Mouse (Mus musculus): Measurements from ENCODE around the gene Tepsin. TPM values are rescaled to one million over a fixed set of nuclear protein-coding genes. Genes with fewer than 3 reads are reported as not detected.

Gene Tepsin
- polyA plus RNA-seq, 1 experiment from 2014 or later: 7.2 TPM

DNA sequence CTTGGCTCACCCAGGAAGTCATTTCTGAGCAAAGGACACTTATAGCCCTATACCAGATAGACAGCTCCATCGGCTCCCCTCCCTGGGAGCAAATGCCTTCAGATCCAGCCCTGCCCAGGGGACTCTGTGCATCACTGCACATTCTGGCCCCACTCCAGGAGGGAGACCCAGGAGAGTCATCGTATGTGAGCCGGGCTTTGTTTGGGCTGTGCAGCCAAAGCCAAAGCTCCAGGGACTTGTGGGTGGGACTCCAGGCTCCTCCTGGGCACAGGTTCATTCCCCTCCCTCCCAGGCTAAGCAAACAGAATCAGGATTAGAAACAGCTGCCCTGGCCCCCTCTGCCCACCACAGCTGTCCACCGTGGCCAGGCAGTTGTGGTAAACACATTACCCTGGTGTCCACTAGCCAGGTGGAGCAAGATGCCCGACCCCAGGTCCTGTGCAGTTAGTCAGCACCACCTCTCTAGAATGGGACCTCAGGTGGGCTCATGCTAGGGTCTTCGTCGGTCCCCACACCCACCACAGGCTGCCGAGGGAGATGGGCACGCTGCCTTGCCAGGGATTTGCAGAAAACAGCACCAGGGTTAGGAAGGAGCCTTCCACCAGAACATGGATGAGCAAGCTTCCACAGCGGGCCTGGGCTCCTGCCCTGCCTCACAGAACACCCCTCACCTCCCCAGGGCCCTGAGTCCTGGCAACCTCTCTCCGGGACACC lies 52.5 kb downstream of the Tepsin start:
- H3K36me3 ChIP-seq (ENCODE audit: control insufficient read depth, insufficient read depth): no peaks in the 10 kb centered on the region
- H3K4me3 ChIP-seq (ENCODE audit: low read depth, low read length): no peak overlapping the region
- H3K27ac ChIP-seq (ENCODE audit: low read length): no peak overlapping the region
- H3K9me3 ChIP-seq (replicated peaks; ENCODE audit: control insufficient read depth, low read length): no peaks in the 10 kb centered on the region
- no peak for ATAC-seq (ENCODE audit: low read depth)
- WGBS (ENCODE audit: insufficient replicate concordance): 51% methylated on average over 11 of the region's 11 CpGs
- H3K4me1 ChIP-seq (ENCODE audit: control insufficient read depth, low read depth, low read length): no peaks in the 10 kb centered on the region; the same call in none of the 2 replicates
- H3K27me3 ChIP-seq (ENCODE audit: control insufficient read depth, insufficient read depth, low read depth, low read length): peaks cover 40% of the 10 kb centered on the region
- no peak overlapping the region for H3K4me2 ChIP-seq (ENCODE audit: low read depth, low read length)
- no peak overlapping the region for H3K9ac ChIP-seq (ENCODE audit: low read depth, low read length)

DNA sequence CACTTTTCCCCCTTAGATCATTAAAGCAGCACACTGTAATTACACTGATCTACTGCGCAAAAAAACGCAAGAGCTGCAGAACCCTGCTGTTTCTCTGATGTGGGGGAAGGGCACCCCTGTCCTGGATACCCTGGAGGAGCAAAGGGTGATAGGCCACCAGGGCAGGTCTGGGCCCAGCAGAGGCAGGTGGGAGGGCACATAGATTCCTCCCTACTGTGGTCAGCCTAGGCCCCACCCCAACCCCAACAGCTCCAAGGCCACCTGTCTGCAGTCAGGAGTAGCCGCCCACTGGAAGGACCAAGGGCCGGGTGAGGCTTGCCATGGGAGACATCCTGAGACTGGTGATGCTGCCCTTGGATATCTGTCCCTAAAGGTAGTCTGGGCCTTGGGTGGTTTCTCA lies 53.2 kb downstream of the Tepsin start:
- Histone ChIP-seq H3K27me3 (ENCODE audit: control insufficient read depth, insufficient read depth, low read depth, low read length) (peaks cover 40% of the 10 kb centered on the region), H3K4me1 (ENCODE audit: control insufficient read depth, low read depth, low read length) (no peaks in the 10 kb centered on the region; the same call in none of the 2 replicates), H3K36me3 (ENCODE audit: control insufficient read depth, insufficient read depth) (no peaks in the 10 kb centered on the region), H3K9ac (ENCODE audit: low read depth, low read length) (no peak overlapping the region), H3K4me3 (ENCODE audit: low read depth, low read length) (no peak overlapping the region), H3K4me2 (ENCODE audit: low read depth, low read length) (no peak overlapping the region), H3K9me3 (replicated peaks; ENCODE audit: control insufficient read depth, low read length) (no peaks in the 10 kb centered on the region), H3K27ac (ENCODE audit: low read length) (no peak overlapping the region)
- 57% methylated on average over 4 of the region's 4 CpGs for WGBS (ENCODE audit: insufficient replicate concordance)
- no peak for ATAC-seq (ENCODE audit: low read depth)

DNA sequence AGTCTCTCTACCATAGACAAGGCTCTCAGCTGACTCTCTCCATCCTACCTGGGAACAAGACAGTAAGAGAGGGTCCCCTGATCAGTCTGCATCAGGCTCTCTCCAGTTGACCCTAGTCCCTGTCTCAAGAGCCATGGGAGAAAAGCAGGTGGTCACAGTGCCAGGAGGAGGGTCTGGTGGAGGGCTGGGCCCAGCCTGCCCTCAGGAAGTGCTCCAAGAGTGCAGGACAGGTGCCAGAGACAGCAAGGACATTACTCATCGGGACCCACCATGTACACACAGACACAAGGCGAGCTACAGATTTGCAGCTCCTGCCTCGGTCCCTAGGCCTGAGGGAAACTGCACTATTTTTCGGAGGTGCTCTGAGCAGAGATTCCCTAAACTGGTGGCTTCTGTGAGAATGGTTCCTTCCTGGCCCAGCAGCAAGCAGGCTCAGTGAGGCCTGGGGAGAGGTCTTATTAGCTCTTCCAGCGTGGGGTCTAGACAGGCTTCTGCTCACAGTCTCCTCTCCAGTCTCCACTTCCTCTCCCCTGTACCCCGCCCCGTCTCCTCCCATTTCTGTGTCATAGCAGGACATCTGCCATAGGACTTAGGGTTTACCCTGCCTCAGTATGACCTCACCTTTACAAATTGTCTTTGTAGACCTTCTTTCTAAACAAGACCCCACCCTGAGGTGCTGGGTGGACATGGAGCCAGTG lies 56.2 kb downstream of the Tepsin start:
- Histone ChIP-seq H3K27ac (ENCODE audit: low read length) (peak overlapping the region; percentile 67), H3K4me1 (ENCODE audit: control insufficient read depth, low read depth, low read length) (peaks cover 3% of the 10 kb centered on the region), H3K9me3 (replicated peaks; ENCODE audit: control insufficient read depth, low read length) (no peaks in the 10 kb centered on the region), H3K9ac (ENCODE audit: low read depth, low read length) (no peak overlapping the region), H3K36me3 (ENCODE audit: control insufficient read depth, insufficient read depth) (no peaks in the 10 kb centered on the region), H3K4me2 (ENCODE audit: low read depth, low read length) (no peak overlapping the region), H3K4me3 (ENCODE audit: low read depth, low read length) (no peak overlapping the region), H3K27me3 (ENCODE audit: control insufficient read depth, insufficient read depth, low read depth, low read length) (peaks cover 20% of the 10 kb centered on the region)
- 31% methylated on average over 7 of the region's 7 CpGs for WGBS (ENCODE audit: insufficient replicate concordance)
- no peak for ATAC-seq (ENCODE audit: low read depth)

DNA sequence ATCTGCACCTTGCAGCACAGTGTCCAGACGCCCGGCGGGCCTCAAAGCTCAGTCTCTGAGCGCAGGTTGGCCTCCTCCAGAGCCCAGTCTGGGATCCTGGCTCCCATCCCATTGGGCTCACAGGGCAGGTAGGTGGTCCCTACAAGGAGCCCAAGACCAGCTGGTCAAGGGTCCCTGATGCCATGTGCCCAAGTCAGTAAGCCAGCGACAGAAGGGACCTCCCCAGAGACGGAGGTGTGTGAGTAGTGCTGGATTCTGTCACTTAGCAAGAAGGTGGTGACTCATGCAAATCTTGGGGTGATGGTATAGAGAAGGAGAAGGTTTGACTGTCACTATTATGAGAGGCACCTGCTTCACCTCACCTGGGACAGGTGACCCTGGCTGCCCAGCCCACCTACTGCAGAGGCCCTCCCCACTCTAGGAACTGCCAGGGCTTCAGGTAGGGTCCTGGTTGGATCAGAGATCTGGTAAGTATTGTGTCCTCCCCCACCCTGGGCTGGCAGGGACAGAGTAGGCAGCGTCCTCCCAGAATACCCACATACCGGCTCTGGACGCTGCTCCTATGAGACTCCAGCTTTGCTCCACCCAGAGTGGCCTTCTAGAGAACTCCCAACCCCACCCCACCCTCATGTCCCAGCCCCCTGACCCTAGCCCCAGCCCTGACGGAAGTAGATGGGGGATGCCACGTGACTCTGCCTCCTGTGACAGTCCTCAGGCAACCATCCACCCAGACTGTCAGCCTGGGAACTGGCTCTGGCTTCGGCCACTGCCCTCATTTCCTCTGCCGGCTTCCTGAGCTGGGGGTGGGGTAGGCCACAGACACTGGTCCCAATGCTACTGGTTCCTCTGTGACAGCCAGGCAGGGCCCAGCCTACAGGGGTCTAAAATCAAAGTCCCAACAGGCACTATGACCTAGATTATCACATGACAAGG lies 57.1 kb downstream of the Tepsin start:
- Histone ChIP-seq H3K4me3 (ENCODE audit: low read depth, low read length) (peak overlapping the region; percentile 14), H3K36me3 (ENCODE audit: control insufficient read depth, insufficient read depth) (no peaks in the 10 kb centered on the region), H3K4me2 (ENCODE audit: low read depth, low read length) (peak overlapping the region; percentile 25), H3K9me3 (replicated peaks; ENCODE audit: control insufficient read depth, low read length) (no peaks in the 10 kb centered on the region), H3K27ac (ENCODE audit: low read length) (peak overlapping the region; percentile 67), H3K4me1 (ENCODE audit: control insufficient read depth, low read depth, low read length) (peaks cover 3% of the 10 kb centered on the region), H3K9ac (ENCODE audit: low read depth, low read length) (no peak overlapping the region), H3K27me3 (ENCODE audit: control insufficient read depth, insufficient read depth, low read depth, low read length) (peaks cover 12% of the 10 kb centered on the region)
- peak; percentile 73 for ATAC-seq (ENCODE audit: low read depth)
- whole genome bisulfite sequencing (ENCODE audit: insufficient replicate concordance): 36% methylated on average over 13 of the region's 13 CpGs

Small RNAs within 50 kb of the gene (microRNA-seq; reads per million reads assigned to microRNA genes)
- not detected for gene Gm25948

Other genes with a start within 250 kb of the Tepsin start
- 23.5 and 25.4 TPM in 2 replicates for gene Chmp6, start 185.3 kb downstream of the Tepsin start, polyA plus RNA-seq (2015; fragmentation: Nextera tagmentation; extraction: Ambion mirVana)
- 8.1 and 10.1 TPM in 2 replicates for gene Baiap2, start 156.0 kb downstream of the Tepsin start, polyA plus RNA-seq (2015; fragmentation: Nextera tagmentation; extraction: Ambion mirVana)
- 0.48 and 0.67 TPM in 2 replicates for gene Aatk, start 51.6 kb downstream of the Tepsin start, polyA plus RNA-seq (2015; fragmentation: Nextera tagmentation; extraction: Ambion mirVana)
- 3.3 and 3.4 TPM in 2 replicates for gene Cep131, start 11.9 kb downstream of the Tepsin start, polyA plus RNA-seq (2015; fragmentation: Nextera tagmentation; extraction: Ambion mirVana)
- 36.3 and 45.3 TPM in 2 replicates for gene Ndufaf8, start 197 bp upstream of the Tepsin start, polyA plus RNA-seq (2015; fragmentation: Nextera tagmentation; extraction: Ambion mirVana)
- 36.6 and 42.0 TPM in 2 replicates for gene Slc38a10, start 52.6 kb upstream of the Tepsin start, polyA plus RNA-seq (2015; fragmentation: Nextera tagmentation; extraction: Ambion mirVana)
- gene Bahcc1, start 134.2 kb upstream of the Tepsin start, polyA plus RNA-seq (2015; fragmentation: Nextera tagmentation; extraction: Ambion mirVana): 0.84 TPM in 2 replicates
- gene Actg1, start 249.8 kb upstream of the Tepsin start, polyA plus RNA-seq (2015; fragmentation: Nextera tagmentation; extraction: Ambion mirVana): 531 and 545 TPM in 2 replicates